Mouse (Mus musculus) adrenal gland (tissue): ENCODE measurements around the gene C1qtnf6.

ENCODE experiments used
- intact Hi-C: fragments of 180-260 bp; cut with DNase I; formaldehyde crosslinking; loops from one replicate; pipeline ENCODE4 v1.15.1; 2025

The C1qtnf6 gene

DNA sequence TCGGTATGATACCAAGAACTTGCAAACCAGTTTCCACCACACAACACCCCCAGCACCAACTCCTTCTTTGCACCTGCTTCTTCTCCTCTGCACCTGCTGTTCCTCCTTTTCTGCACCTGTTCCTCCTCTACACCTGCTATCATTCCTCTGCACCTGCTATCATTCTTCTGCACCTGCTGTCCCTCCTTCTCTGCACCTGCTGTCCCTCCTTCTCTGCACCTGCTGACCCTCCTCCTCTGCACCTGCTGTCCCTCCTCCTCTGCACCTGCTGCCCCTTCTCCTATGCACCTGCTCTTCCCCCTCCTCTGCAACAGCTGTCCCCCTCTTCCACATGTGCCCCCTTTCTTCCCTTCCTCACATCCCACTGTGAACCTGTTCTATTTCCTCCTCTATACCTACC lies 44.7 kb downstream of the C1qtnf6 start:
- intact Hi-C loops, result no loop called here

DNA sequence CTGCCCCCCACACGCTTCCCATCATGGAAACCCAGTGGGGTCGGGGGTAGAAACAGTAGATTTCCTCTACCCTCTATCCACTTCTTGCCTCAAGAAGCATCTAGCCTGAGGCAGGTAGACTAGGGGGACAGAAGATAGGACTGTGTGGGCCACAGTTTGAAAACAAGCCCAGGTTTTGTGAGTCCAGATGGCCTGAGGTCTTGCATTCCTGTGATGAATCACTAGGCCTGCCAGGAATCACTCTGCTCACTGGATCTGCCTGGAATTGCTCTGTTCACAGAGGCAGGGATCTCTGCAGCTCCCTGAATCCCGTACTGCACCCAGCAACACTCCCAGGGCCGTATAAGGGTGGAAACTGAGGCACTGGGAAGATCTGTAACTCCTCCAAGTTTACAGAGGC lies 47.9 kb downstream of the C1qtnf6 start:
- intact Hi-C loops, result no loop called here

DNA sequence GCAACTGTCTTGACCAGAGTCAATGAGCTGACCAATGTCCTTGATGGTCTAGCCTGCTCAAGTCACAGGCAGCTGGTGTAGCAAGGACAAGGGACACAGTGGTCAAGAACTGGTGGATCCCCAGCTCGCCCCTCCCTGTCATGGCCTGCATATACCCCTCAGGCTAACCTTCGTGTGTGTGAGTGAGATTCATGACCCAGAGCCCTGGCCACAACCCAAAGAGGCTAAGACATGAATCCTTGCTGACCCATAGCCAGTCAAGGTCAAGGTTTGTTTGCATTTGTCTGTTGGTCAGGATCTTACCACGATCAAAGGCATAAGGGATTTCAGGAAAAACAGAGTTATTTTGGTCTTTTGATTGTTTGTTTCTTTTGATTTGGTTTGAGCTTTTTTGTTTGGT lies 48.7 kb downstream of the C1qtnf6 start:
- intact Hi-C loops, result no loop called here

DNA sequence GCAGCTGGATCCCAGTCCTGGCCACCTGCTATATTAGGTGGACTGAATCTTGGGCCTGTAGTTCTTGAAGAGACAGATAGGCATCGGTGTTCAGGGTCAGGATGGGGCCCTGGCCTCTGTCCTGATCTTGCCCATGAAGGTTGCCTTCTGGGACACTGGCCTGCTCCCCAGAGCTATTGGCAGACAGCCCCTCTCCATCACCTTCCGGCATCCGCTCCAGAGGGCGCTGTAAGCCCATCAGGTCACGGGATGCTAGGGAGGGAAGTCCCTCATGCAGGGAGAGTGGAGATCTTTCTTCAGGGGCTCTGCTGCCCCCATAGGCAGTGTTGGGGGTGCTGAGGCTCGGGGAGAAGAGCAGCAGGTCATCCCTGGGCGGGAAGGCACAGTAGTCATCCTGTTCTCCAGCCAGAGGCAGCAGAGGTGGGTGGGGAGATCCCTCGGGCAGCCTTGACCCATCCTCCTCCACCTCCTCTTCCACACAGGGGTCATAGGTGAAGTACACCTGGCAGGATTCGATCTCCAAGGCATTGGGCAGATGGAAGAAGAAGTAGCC lies 49.7 kb downstream of the C1qtnf6 start:
- intact Hi-C loops, result no loop called here

DNA sequence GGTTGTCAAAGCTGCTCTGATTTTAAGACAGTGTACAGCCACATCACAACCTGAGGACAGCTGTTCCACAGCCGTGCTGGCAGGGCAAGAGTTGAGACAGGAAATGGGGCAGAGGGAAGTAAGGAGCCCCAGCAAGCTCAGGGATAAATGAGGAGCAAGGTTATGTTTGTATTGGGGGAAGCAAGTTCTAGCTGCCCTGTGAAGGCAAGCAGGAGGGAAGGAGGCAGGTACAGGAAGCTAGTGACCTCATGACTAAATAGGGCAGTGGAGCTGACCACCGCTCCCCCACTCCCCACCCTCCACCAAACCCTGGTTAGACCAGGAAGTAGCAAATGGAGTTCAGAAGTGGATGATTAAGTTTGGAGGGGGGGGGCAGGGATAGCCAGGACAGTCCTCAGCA lies 50.2 kb downstream of the C1qtnf6 start:
- intact Hi-C loops, result no loop called here

DNA sequence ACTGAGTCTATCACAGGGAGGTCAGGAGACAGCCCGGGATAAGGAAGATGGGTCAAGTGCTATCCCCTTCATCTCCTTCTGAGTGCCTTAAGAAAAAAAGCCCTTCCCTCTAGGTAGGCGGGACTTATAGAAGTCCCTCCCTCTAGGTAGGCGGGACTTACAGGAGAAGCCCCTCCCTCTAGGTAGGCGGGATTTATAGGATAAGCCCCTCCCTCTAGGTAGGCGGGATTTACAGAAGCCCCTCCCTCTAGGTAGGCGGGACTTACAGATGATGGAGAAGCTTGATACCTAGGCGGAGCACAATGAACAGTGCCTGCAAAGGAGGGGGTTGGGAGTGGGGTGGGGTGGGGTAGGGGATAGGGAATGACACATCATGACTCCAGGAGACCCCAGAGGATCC lies 51.1 kb downstream of the C1qtnf6 start:
- intact Hi-C loops, result no loop called here

DNA sequence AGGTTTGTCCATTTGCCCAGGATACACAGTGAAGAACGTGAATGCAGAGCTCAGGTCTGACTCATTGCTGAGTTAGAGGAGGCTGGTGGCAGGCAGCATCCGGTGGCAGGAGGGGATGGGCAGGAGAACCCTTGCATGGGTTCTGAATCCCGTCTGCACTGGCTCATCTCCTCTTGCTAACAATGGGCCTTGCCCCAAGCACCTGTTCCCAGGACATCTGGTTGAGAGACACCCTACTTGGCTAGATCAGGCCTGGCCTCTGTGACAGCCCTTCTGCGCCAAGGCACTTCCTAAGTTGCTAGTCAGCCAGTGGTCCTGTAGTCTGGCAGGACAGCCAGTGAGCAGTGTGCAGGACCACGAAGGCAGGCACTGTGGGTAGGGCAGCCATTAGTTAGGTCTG lies 51.7 kb downstream of the C1qtnf6 start:
- intact Hi-C loops, result no loop called here

DNA sequence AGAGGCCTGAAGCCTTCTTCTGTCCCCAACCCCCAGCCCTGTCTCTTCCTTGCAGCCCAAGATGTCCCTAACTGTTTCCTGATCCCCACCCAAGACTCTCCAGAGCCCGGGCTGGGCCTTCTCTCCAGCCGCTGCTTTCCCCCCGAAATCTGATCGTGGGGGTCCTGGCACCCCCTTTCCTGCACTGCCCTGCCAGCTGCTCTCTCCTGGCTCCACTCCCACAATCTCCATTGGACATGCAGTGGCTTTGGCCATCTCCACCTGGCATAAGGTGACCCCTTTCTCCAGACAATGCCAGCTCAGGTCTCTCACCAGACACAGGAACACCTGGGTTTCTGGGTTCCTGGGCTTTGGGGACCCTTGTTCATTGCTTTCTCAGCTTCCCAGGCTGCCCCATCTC lies 53.1 kb downstream of the C1qtnf6 start:
- intact Hi-C loops, result no loop called here

DNA sequence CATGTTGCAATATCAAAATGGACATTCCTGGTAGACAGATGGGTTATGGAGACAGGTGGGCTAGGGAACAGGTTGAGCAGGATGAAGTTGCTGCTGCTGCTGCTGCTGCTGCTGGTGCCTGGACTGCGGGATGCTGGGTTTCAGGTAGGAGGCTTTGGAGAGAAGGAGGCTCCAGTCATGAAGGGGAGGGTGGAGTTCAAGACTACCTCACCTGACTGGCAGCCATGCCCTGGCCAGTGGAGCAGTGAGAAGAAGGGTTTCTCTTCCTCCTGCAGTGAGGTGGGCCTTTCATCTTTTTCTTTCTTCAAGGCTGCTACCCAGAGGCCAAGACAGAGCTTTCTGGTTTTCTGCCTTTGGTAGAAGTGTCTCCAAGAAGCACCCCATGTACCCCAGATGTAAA lies 54.3 kb downstream of the C1qtnf6 start:
- intact Hi-C loops, result no loop called here

DNA sequence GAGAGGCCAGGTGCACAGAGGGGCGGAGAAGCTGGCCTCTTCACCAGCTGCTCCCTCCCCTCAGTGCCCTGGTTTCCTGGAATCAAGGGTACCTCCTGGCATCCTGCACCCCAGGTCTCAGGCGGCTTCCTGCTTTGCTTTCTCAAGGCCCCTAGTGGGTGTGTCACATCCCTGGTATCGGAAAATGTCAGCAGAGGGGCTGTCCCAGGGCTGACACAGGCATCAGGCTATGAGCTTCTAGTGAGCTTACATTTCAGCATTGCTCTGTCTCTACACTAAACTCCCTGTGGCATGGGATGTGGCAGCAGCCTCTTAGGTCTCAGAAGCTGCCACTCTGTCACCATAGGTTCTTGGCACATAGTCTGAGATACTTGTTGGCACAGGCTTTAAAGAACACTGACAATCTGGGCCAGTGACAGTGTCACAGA lies 55.6 kb downstream of the C1qtnf6 start:
- intact Hi-C loops, result no loop called here

DNA sequence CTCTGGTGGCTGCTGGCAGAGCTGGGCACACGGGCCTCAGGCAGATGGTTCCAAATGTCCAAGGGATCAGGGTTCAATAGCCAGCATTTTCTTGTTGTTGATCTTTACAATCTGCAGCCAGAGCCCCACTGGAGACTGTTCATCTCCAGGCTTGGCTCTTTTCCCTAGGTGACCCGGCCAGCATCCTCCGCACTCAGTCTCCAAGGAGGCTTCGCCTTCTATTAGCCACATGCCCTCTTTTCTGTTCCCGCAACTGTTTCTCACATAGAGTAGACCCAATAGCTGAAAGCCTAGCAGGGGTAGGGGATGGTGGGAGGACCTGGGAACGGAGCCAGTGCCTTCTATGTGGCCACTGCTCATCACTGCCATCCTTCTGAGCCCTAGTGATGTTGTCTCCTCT lies 57.8 kb downstream of the C1qtnf6 start:
- intact Hi-C loops, result no loop called here
